Mouse (Mus musculus): ENCODE measurements at regions not wholly inside any gene's neighbourhood (a gene's known extent, or its start where the extent isn't known, plus 50 kb on each side); places are given as distances from the start of the nearest gene placed in this dataset.

DNA sequence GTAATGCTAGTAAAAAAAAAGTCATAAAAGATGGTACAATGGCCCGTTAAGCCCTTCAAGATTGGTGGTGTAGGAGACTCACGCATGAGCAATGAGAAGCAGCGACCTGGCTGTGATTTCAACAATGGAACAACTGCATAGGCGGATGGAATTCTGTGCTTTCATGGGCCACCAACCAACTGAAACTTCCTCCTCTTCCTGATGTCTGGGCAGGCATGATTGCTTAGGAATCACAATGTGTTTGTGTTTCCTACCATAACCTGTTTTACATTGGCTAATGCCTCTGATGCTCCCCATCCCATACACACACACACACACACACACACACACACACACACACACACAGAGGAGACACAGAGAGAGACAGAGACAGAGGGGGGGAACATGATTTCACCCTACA is 416.9 kb downstream of the Efna5 start:
- WGBS, result 71% methylated on average over 4 of the region's 4 CpGs
- H3K36me3 ChIP-seq (ENCODE audit: insufficient read depth, low read length), result no peaks in the 10 kb centered on the region

DNA sequence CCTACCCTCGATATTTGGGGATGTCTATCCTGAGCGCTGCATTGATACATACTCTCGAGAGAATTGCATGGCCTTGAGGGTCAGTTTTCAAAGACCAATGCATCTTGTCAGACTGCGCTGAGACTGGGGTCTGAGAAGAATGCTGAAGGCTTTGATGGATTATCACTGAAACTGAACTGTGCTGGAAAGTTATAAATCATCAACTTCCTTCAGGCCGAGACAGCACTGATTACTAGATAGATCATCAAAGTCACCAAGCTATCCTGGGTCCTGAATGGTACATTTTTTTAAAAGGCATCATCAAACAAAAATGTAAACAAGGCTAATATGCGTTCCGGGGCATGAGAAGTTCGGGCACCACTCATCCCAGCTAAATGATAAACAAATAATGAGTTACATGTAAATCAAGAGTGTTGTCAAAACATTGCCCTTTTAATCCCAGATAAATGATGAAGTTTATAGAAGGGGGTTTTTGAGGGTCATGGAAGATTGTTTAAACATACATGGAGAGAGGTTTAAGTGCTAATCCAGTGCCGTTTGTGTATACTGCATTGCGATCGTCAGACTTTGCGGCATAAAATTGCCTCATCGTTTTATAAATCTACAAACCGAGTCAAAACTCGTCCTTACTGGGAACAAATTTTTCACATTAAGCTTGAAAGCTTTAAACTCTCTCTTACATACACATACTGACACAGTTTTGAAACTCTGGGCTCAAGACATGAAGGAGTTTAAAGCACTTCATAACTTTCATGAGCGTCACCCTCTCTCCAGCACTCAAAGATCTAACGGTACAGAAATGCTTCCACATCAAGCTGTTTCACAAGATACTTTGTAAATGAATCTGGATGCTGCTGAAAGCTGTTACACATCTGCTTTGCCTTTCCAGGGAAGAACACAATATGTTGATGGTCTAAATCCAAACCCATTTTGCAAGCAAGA is 419.5 kb downstream of the Efna5 start:
- no peak for TF ChIP-seq CTCF (IDR thresholded peaks at IDR 0.05; ENCODE audit: low read depth)
- no peaks in the 10 kb centered on the region for H3K4me1 ChIP-seq (ENCODE audit: insufficient read depth, low read length)

More for the DNA sequence above, 416.9 kb downstream of the Efna5 start:
- Histone ChIP-seq H3K27me3 (ENCODE audit: insufficient read depth, low read length) (no peaks in the 10 kb centered on the region), H3K4me2 (ENCODE audit: low read depth, low read length) (no peak overlapping the region), H3K9me3 (ENCODE audit: low read length) (no peaks in the 10 kb centered on the region), H3K27ac (no peak overlapping the region), H3K4me1 (ENCODE audit: insufficient read depth, low read length) (no peaks in the 10 kb centered on the region), H3K4me3 (ENCODE audit: low read length) (no peak overlapping the region), H3K9ac (replicated peaks; ENCODE audit: low read length) (no peak overlapping the region)
- ATAC-seq, result no peak
- DNase-seq (ENCODE audit: low spot score), result no peak
- no peak for TF ChIP-seq CTCF (IDR thresholded peaks at IDR 0.05; ENCODE audit: low read depth)

DNA sequence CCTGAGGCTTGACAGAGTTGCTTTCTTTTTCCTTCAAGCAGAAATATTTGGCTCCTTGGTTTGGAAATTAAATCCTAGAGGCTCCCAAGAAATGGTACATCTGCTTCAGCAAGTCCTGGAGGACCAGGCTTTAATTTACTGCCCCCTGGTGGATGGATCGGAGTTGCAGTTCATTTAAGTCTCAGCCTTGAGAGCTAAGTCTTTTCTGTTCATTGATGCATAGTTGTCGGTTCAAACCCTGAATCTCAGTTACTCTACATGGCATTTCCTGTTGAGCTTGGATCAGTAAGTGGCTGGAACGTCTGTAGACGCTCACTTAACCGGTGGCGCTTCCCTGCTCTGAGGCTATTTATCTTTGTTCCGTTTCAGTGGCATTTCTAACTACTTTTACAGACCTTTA is 422.2 kb downstream of the Efna5 start:
- no peaks in the 10 kb centered on the region for H3K27me3 ChIP-seq (ENCODE audit: insufficient read depth, low read length)
- WGBS, result 46% methylated on average over 7 of the region's 7 CpGs
- peak; percentile 66 for TF ChIP-seq CTCF (IDR thresholded peaks at IDR 0.05; ENCODE audit: low read depth)
- H3K27ac ChIP-seq, result no peak overlapping the region
- ATAC-seq (no peak), DNase-seq (ENCODE audit: low spot score) (peak; percentile 62)
- H3K4me1 ChIP-seq (ENCODE audit: insufficient read depth, low read length), result no peaks in the 10 kb centered on the region
- no peaks in the 10 kb centered on the region for H3K36me3 ChIP-seq (ENCODE audit: insufficient read depth, low read length)
- no peak overlapping the region for H3K4me3 ChIP-seq (ENCODE audit: low read length)
- no peak overlapping the region for H3K9ac ChIP-seq (replicated peaks; ENCODE audit: low read length)
- no peaks in the 10 kb centered on the region for H3K9me3 ChIP-seq (ENCODE audit: low read length)
- no peak overlapping the region for H3K4me2 ChIP-seq (ENCODE audit: low read depth, low read length)

More for the DNA sequence above, 419.5 kb downstream of the Efna5 start:
- Histone ChIP-seq H3K4me3 (ENCODE audit: low read length) (no peak overlapping the region), H3K9me3 (ENCODE audit: low read length) (no peaks in the 10 kb centered on the region), H3K27me3 (ENCODE audit: insufficient read depth, low read length) (no peaks in the 10 kb centered on the region), H3K4me2 (ENCODE audit: low read depth, low read length) (no peak overlapping the region), H3K36me3 (ENCODE audit: insufficient read depth, low read length) (no peaks in the 10 kb centered on the region), H3K9ac (replicated peaks; ENCODE audit: low read length) (no peak overlapping the region), H3K27ac (no peak overlapping the region)
- ATAC-seq (no peak), DNase-seq (ENCODE audit: low spot score) (peak; percentile 4)
- WGBS, result 85% methylated on average over 17 of the region's 17 CpGs

DNA sequence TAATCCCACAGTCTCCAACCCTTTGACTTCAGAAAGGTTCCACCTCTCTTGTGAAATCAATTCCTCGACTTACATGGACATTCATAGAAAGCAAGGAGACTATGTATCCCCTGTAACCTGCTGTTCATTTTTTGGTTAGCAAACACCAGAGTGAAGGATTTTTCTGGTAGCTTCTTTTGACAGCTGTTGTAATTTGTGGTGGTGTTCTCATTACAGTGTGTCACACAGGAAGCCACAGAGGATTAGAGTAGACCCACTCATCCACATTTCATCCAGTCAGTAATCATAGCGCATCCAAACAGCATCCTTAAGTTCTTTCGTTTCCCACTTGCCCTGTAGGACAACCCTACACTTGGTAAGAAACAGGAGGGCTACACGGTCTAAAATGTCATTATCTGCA is 443.1 kb downstream of the Efna5 start:
- Histone ChIP-seq H3K9me3 (ENCODE audit: low read length) (no peaks in the 10 kb centered on the region), H3K4me2 (ENCODE audit: low read depth, low read length) (no peak overlapping the region), H3K4me3 (ENCODE audit: low read length) (no peak overlapping the region), H3K36me3 (ENCODE audit: insufficient read depth, low read length) (no peaks in the 10 kb centered on the region), H3K27me3 (ENCODE audit: insufficient read depth, low read length) (no peaks in the 10 kb centered on the region), H3K4me1 (ENCODE audit: insufficient read depth, low read length) (no peaks in the 10 kb centered on the region), H3K9ac (replicated peaks; ENCODE audit: low read length) (no peak overlapping the region), H3K27ac (no peak overlapping the region)
- ATAC-seq (no peak), DNase-seq (ENCODE audit: low spot score) (no peak)
- 84% methylated on average over 4 of the region's 4 CpGs for WGBS
- TF ChIP-seq CTCF (IDR thresholded peaks at IDR 0.05; ENCODE audit: low read depth), result no peak

DNA sequence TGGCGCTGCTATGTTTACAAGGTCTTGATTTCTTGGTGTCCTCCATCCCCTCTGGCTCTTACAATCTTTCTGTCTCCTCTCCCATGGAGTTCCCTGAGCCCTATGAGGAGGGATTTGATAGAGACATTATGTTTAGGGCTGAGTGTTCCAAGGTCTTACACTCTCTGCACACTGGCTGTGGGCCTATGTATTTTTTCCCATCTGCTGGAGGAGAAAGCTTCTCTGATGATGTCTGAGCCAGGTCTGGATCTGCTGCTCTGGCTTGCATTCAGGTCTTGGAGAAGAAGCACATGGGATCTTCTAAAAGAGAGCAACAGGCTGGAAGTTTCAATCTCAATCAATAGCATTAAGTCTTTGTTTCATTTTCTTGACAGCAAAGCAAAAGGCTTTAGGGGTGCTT is 445.1 kb downstream of the Efna5 start:
- Histone ChIP-seq H3K27ac (no peak overlapping the region), H3K9ac (replicated peaks; ENCODE audit: low read length) (no peak overlapping the region)
- WGBS, result 91% methylated on average over 1 of the region's 1 CpGs

DNA sequence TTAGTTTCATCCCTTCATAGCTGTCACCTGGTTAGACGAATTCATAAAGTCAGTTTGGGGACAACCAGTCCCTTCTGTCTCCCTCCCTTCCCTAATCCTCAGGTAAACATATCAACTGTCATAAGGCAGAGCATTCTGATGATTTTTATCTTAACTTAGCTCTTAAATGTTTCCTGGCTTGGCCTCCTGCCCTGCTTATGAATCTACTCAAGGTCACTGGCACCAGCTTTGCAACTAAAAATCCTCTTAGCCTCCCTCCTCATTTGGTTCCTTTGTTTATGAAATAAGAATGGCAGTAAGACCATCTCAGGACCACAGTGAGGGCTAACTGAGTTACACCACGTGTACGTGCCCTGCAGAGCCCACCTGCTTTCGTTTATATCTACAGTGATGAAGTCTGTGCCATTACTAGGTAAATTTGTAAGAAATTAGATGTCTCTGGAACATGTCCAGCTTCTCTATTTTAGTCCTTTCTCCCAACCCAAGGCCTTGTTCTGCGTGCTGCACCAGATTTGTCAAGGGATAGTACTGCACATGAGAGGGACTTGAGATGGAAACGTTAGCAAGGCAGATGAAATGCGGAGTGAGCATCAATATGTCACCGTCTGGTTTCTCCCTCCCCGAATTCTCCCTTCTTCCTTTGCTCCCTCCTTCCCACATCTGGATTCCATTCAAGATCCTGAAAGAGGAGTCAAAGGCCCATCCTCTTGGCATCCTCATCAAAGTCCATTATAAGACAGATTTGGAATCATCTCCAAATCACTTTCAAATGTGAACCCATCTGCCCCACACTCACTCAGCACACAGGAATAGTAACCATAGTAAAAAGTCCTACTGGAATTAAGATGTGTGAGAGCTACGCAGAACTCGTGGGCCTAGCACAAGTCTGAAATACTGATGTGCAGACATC is 457.4 kb downstream of the Efna5 start:
- ATAC-seq (no peak), DNase-seq (ENCODE audit: low spot score) (no peak)
- 80% methylated on average over 11 of the region's 11 CpGs for WGBS
- Histone ChIP-seq H3K36me3 (ENCODE audit: insufficient read depth, low read length) (no peaks in the 10 kb centered on the region), H3K9ac (replicated peaks; ENCODE audit: low read length) (no peak overlapping the region), H3K9me3 (ENCODE audit: low read length) (no peaks in the 10 kb centered on the region), H3K4me2 (ENCODE audit: low read depth, low read length) (no peak overlapping the region), H3K4me3 (ENCODE audit: low read length) (no peak overlapping the region), H3K4me1 (ENCODE audit: insufficient read depth, low read length) (no peaks in the 10 kb centered on the region), H3K27me3 (ENCODE audit: insufficient read depth, low read length) (no peaks in the 10 kb centered on the region), H3K27ac (no peak overlapping the region)
- TF ChIP-seq CTCF (IDR thresholded peaks at IDR 0.05; ENCODE audit: low read depth), result no peak

More for the DNA sequence above, 445.1 kb downstream of the Efna5 start:
- ATAC-seq, result no peak
- Histone ChIP-seq H3K4me1 (ENCODE audit: insufficient read depth, low read length) (no peaks in the 10 kb centered on the region), H3K27me3 (ENCODE audit: insufficient read depth, low read length) (no peaks in the 10 kb centered on the region), H3K36me3 (ENCODE audit: insufficient read depth, low read length) (no peaks in the 10 kb centered on the region), H3K9me3 (ENCODE audit: low read length) (no peaks in the 10 kb centered on the region), H3K4me2 (ENCODE audit: low read depth, low read length) (no peak overlapping the region), H3K4me3 (ENCODE audit: low read length) (no peak overlapping the region)
- TF ChIP-seq CTCF (IDR thresholded peaks at IDR 0.05; ENCODE audit: low read depth), result no peak
- DNase-seq (ENCODE audit: low spot score), result no peak
